Mouse (Mus musculus) telencephalon, adult 2 months (tissue): ENCODE results near the gene Cdc42se2.

Experiments
- DNase-seq: peaks from one replicate; pipeline ENCODE4 v3.0.0-alpha.2; 2011; ENCODE audit warnings: low read depth, low spot score

Gene Cdc42se2

GRCm38 (mm10) chr11:54710512-54711293, 76.8 kb downstream of the Cdc42se2 start:
- DNase-seq, result no peak

GRCm38 (mm10) chr11:54709645-54710044, 77.8 kb downstream of the Cdc42se2 start:
- no peak for DNase-seq

GRCm38 (mm10) chr11:54708153-54708552, 79.3 kb downstream of the Cdc42se2 start:
- DNase-seq, result no peak

GRCm38 (mm10) chr11:54703306-54703705, 84.2 kb downstream of the Cdc42se2 start:
- peak; percentile 59 for DNase-seq

- no peak for DNase-seq
Measured at GRCm38 (mm10) chr11:54701848-54702247, 85.6 kb downstream of the Cdc42se2 start.

- no peak for DNase-seq
Measured at GRCm38 (mm10) chr11:54699972-54700371, 87.5 kb downstream of the Cdc42se2 start.

GRCm38 (mm10) chr11:54698636-54699035, 88.8 kb downstream of the Cdc42se2 start:
- no peak for DNase-seq

- no peak for DNase-seq
Measured at GRCm38 (mm10) chr11:54697611-54698010, 89.9 kb downstream of the Cdc42se2 start.

GRCm38 (mm10) chr11:54695951-54696350, 91.5 kb downstream of the Cdc42se2 start:
- no peak for DNase-seq

GRCm38 (mm10) chr11:54694291-54694690, 93.2 kb downstream of the Cdc42se2 start:
- DNase-seq, result no peak

GRCm38 (mm10) chr11:54693696-54694095, 93.8 kb downstream of the Cdc42se2 start:
- DNase-seq, result no peak

- DNase-seq, result no peak
Measured at GRCm38 (mm10) chr11:54691179-54691578, 96.3 kb downstream of the Cdc42se2 start.

- DNase-seq, result no peak
Measured at GRCm38 (mm10) chr11:54690171-54690570, 97.3 kb downstream of the Cdc42se2 start.

- DNase-seq, result no peak
Measured at GRCm38 (mm10) chr11:54684831-54685230, 102.6 kb downstream of the Cdc42se2 start.

- DNase-seq, result no peak
Measured at GRCm38 (mm10) chr11:54679141-54679540, 108.3 kb downstream of the Cdc42se2 start.

GRCm38 (mm10) chr11:54675792-54676489, 111.5 kb downstream of the Cdc42se2 start:
- DNase-seq, result peak; percentile 62

- DNase-seq, result no peak
Measured at GRCm38 (mm10) chr11:54673575-54674298, 113.7 kb downstream of the Cdc42se2 start.
